Mouse (Mus musculus) left cerebral cortex, adult 9 months (tissue): Measurements from ENCODE around the gene Aak1.

ENCODE experiments used
- DNase-seq, 2 experiments: peaks; one replicate each; pipeline ENCODE4 v3.0.0; 2022; ENCODE audit warnings: low spot score in 2 of 2

The Aak1 gene

GRCm38 (mm10) chr6:86886803-86887202 lies 37.5 kb downstream of the Aak1 start:
- DNase-seq: no peak

- DNase-seq: no peak
Measured at GRCm38 (mm10) chr6:86897520-86897919, 48.2 kb downstream of the Aak1 start.

GRCm38 (mm10) chr6:86899053-86899452 lies 49.7 kb downstream of the Aak1 start:
- DNase-seq: peak in 1 of 2 experiments; percentile 28

- no peak for DNase-seq
Measured at GRCm38 (mm10) chr6:86899965-86900364, 50.6 kb downstream of the Aak1 start.

GRCm38 (mm10) chr6:86900546-86900945 lies 51.2 kb downstream of the Aak1 start:
- DNase-seq: no peak

GRCm38 (mm10) chr6:86905500-86905899 lies 56.2 kb downstream of the Aak1 start:
- DNase-seq: no peak

- no peak for DNase-seq
Measured at GRCm38 (mm10) chr6:86907191-86907590, 57.9 kb downstream of the Aak1 start.

- no peak for DNase-seq
Measured at GRCm38 (mm10) chr6:86908561-86909150, 59.3 kb downstream of the Aak1 start.

GRCm38 (mm10) chr6:86909881-86910280 lies 60.6 kb downstream of the Aak1 start:
- no peak for DNase-seq

- DNase-seq: peak in 1 of 2 experiments; percentile 28
Measured at GRCm38 (mm10) chr6:86916157-86916820, 67.0 kb downstream of the Aak1 start.

- peak in 1 of 2 experiments; percentile 49 for DNase-seq
Measured at GRCm38 (mm10) chr6:86917231-86917630, 67.9 kb downstream of the Aak1 start.

GRCm38 (mm10) chr6:86918058-86918835 lies 68.9 kb downstream of the Aak1 start:
- no peak for DNase-seq

- peak in 1 of 2 experiments; percentile 77 for DNase-seq
Measured at GRCm38 (mm10) chr6:86921880-86922279, 72.6 kb downstream of the Aak1 start.

GRCm38 (mm10) chr6:86924746-86925145 lies 75.4 kb downstream of the Aak1 start:
- DNase-seq: no peak

GRCm38 (mm10) chr6:86934541-86934940 lies 85.2 kb downstream of the Aak1 start:
- DNase-seq: peak in 1 of 2 experiments; percentile 43

GRCm38 (mm10) chr6:86939797-86940196 lies 90.5 kb downstream of the Aak1 start:
- no peak for DNase-seq

GRCm38 (mm10) chr6:86940966-86941365 lies 91.6 kb downstream of the Aak1 start:
- DNase-seq: no peak

- peak in 1 of 2 experiments; percentile 65 for DNase-seq
Measured at GRCm38 (mm10) chr6:86947100-86947499, 97.8 kb downstream of the Aak1 start.

- no peak for DNase-seq
Measured at GRCm38 (mm10) chr6:86948746-86949145, 99.4 kb downstream of the Aak1 start.

GRCm38 (mm10) chr6:86950141-86950540 lies 100.8 kb downstream of the Aak1 start:
- no peak for DNase-seq

GRCm38 (mm10) chr6:86950733-86951255 lies 101.5 kb downstream of the Aak1 start:
- no peak for DNase-seq

- peak; percentile 48 to 65 for DNase-seq
Measured at GRCm38 (mm10) chr6:86955741-86956140, 106.4 kb downstream of the Aak1 start.
